Mouse (Mus musculus) stomach, embryonic 16.5 days (tissue): ENCODE measurements at regions not wholly inside any gene's neighbourhood (a gene's known extent, or its start where the extent isn't known, plus 50 kb on each side); places are given as distances from the start of the nearest gene placed in this dataset.

Experiments
- ATAC-seq: fragments of 200-750 bp; cut with Nextera tagmentation; 2 replicates; pipeline ENCODE4 v1.8.0; 2017; ENCODE audit warnings: moderate number of reproducible peaks, moderate TSS enrichment; ENCODE audit not compliant: insufficient read depth, low FRiP score
- H3K27ac ChIP-seq: fragments of 300-500 bp; sonication (generic); 2 replicates; pipeline ENCODE4 v1.5.1; 2014; ENCODE audit warnings: low read length
- H3K27me3 ChIP-seq: fragments of 300-500 bp; sonication (generic); 2 replicates; pipeline ENCODE4 v1.6.1; 2014; ENCODE audit warnings: low read length, control low read depth, mixed read lengths; ENCODE audit not compliant: control insufficient read depth, insufficient read depth
- H3K36me3 ChIP-seq: fragments of 300-500 bp; sonication (generic); 2 replicates; pipeline ENCODE4 v1.6.1; 2014; ENCODE audit warnings: low read length; ENCODE audit not compliant: control insufficient read depth, insufficient read depth
- H3K4me1 ChIP-seq: fragments of 300-500 bp; sonication (generic); 2 replicates; pipeline ENCODE4 v1.6.1; 2014; ENCODE audit warnings: low read length, control low read depth, mixed read lengths; ENCODE audit not compliant: control insufficient read depth, insufficient read depth
- H3K4me2 ChIP-seq: fragments of 300-500 bp; sonication (generic); 2 replicates; pipeline ENCODE4 v1.6.1; 2014; ENCODE audit warnings: low read depth, low read length, mixed read lengths
- H3K4me3 ChIP-seq: fragments of 300-500 bp; sonication (generic); replicated peaks from 2 replicates; pipeline ENCODE4 v1.5.1; 2014; ENCODE audit warnings: mild to moderate bottlenecking, low read length
- H3K9ac ChIP-seq: fragments of 300-500 bp; sonication (generic); 2 replicates; pipeline ENCODE4 v1.6.1; 2014; ENCODE audit warnings: low read length
- H3K9me3 ChIP-seq: fragments of 300-500 bp; sonication (generic); replicated peaks from 2 replicates; pipeline ENCODE4 v1.6.1; 2016; ENCODE audit warnings: low read length, control low read depth; ENCODE audit not compliant: control insufficient read depth
- WGBS: fragments of 180-500 bp; shearing (Covaris S2); extraction: QIAGEN DNeasy Blood & Tissue Kit; methylation state at CpG from one replicate; pipeline ENCODE4 v1.1.7; 2014; 5-methylcytosine and 5-hydroxymethylcytosine counted together

- Histone ChIP-seq H3K27me3 (no peaks in the 10 kb centered on the region), H3K36me3 (no peaks in the 10 kb centered on the region), H3K4me3 (no peak overlapping the region), H3K9ac (no peak overlapping the region), H3K27ac (peak overlapping the region; percentile 69; the same call in 1 of the 2 replicates), H3K4me2 (no peak overlapping the region), H3K9me3 (no peaks in the 10 kb centered on the region), H3K4me1 (0 out of 2 replicates have a peak, but pooled peaks cover 6% of the 10 kb centered on the region)
- 29% methylated on average over 1 of the region's 1 CpGs for WGBS
- ATAC-seq: no peak
Observed at GRCm38 (mm10) chr1:73395034-73395433, 379.3 kb upstream of the Tnp1 start.

GRCm38 (mm10) chr1:73394466-73394865, 378.8 kb upstream of the Tnp1 start:
- H3K36me3 ChIP-seq: no peaks in the 10 kb centered on the region
- H3K9me3 ChIP-seq: no peaks in the 10 kb centered on the region
- H3K4me3 ChIP-seq: no peak overlapping the region
- no peak for ATAC-seq
- no peak overlapping the region for H3K9ac ChIP-seq
- H3K4me1 ChIP-seq: 0 out of 2 replicates have a peak, but pooled peaks cover 6% of the 10 kb centered on the region
- H3K4me2 ChIP-seq: no peak overlapping the region
- H3K27me3 ChIP-seq: no peaks in the 10 kb centered on the region
- WGBS: 24% methylated on average over 1 of the region's 1 CpGs
- peak overlapping the region; percentile 69; the same call in 1 of the 2 replicates for H3K27ac ChIP-seq

- Histone ChIP-seq H3K9me3 (no peaks in the 10 kb centered on the region), H3K27me3 (no peaks in the 10 kb centered on the region), H3K4me1 (0 out of 2 replicates have a peak, but pooled peaks cover 6% of the 10 kb centered on the region), H3K4me3 (no peak overlapping the region), H3K36me3 (no peaks in the 10 kb centered on the region), H3K4me2 (no peak overlapping the region), H3K27ac (no peak overlapping the region), H3K9ac (no peak overlapping the region)
- ATAC-seq: no peak
- WGBS: 52% methylated on average over 10 of the region's 10 CpGs
Observed at GRCm38 (mm10) chr1:73392077-73392476, 376.4 kb upstream of the Tnp1 start.

GRCm38 (mm10) chr1:73389976-73390375, 374.3 kb upstream of the Tnp1 start:
- WGBS: 88% methylated on average over 3 of the region's 3 CpGs
- Histone ChIP-seq H3K36me3 (no peaks in the 10 kb centered on the region), H3K9me3 (no peaks in the 10 kb centered on the region), H3K9ac (no peak overlapping the region), H3K4me3 (no peak overlapping the region), H3K27me3 (no peaks in the 10 kb centered on the region), H3K27ac (no peak overlapping the region), H3K4me2 (no peak overlapping the region), H3K4me1 (0 out of 2 replicates have a peak, but pooled peaks cover 6% of the 10 kb centered on the region)
- ATAC-seq: no peak

- H3K9ac ChIP-seq: no peak overlapping the region
- H3K4me2 ChIP-seq: no peak overlapping the region
- H3K27me3 ChIP-seq: no peaks in the 10 kb centered on the region
- no peak overlapping the region for H3K4me3 ChIP-seq
- H3K36me3 ChIP-seq: no peaks in the 10 kb centered on the region
- H3K9me3 ChIP-seq: no peaks in the 10 kb centered on the region
- no peak for ATAC-seq
- 88% methylated on average over 3 of the region's 3 CpGs for WGBS
- no peak overlapping the region for H3K27ac ChIP-seq
- H3K4me1 ChIP-seq: 0 out of 2 replicates have a peak, but pooled peaks cover 2% of the 10 kb centered on the region
Observed at GRCm38 (mm10) chr1:73389174-73389573, 373.5 kb upstream of the Tnp1 start.

- no peaks in the 10 kb centered on the region for H3K27me3 ChIP-seq
- H3K4me2 ChIP-seq: no peak overlapping the region
- no peaks in the 10 kb centered on the region for H3K36me3 ChIP-seq
- 60% methylated on average over 9 of the region's 9 CpGs for WGBS
- no peaks in the 10 kb centered on the region for H3K9me3 ChIP-seq
- H3K4me1 ChIP-seq: no peaks in the 10 kb centered on the region
- no peak overlapping the region for H3K27ac ChIP-seq
- no peak for ATAC-seq
- no peak overlapping the region for H3K9ac ChIP-seq
- H3K4me3 ChIP-seq: no peak overlapping the region
Observed at GRCm38 (mm10) chr1:73381578-73381977, 365.9 kb upstream of the Tnp1 start.

- Histone ChIP-seq H3K9ac (no peak overlapping the region), H3K36me3 (no peaks in the 10 kb centered on the region), H3K4me2 (no peak overlapping the region), H3K4me3 (no peak overlapping the region), H3K4me1 (no peaks in the 10 kb centered on the region; the same call in 1 of the 2 replicates), H3K27me3 (no peaks in the 10 kb centered on the region), H3K27ac (no peak overlapping the region), H3K9me3 (no peaks in the 10 kb centered on the region)
- no peak for ATAC-seq
- 50% methylated on average over 7 of the region's 7 CpGs for WGBS
Observed at GRCm38 (mm10) chr1:73374531-73375375, 359.0 kb upstream of the Tnp1 start.

GRCm38 (mm10) chr1:73368222-73368621, 352.5 kb upstream of the Tnp1 start:
- Histone ChIP-seq H3K4me1 (peaks cover 16% of the 10 kb centered on the region), H3K9me3 (no peaks in the 10 kb centered on the region), H3K4me3 (no peak overlapping the region), H3K4me2 (no peak overlapping the region), H3K9ac (no peak overlapping the region), H3K27me3 (no peaks in the 10 kb centered on the region), H3K27ac (no peak overlapping the region), H3K36me3 (no peaks in the 10 kb centered on the region)
- 47% methylated on average over 5 of the region's 5 CpGs for WGBS
- ATAC-seq: no peak

- Histone ChIP-seq H3K27me3 (no peaks in the 10 kb centered on the region), H3K4me3 (no peak overlapping the region), H3K4me2 (no peak overlapping the region), H3K9ac (no peak overlapping the region), H3K27ac (no peak overlapping the region), H3K36me3 (no peaks in the 10 kb centered on the region), H3K4me1 (peaks cover 31% of the 10 kb centered on the region), H3K9me3 (no peaks in the 10 kb centered on the region)
- WGBS: 47% methylated on average over 4 of the region's 4 CpGs
- no peak for ATAC-seq
Observed at GRCm38 (mm10) chr1:73365842-73366241, 350.1 kb upstream of the Tnp1 start.
